Mouse (Mus musculus) cerebellum, postnatal 10 days (tissue): ENCODE data around the gene Aspdh.

Experiments used
- DNase-seq, 2 experiments: peaks; one replicate each; pipeline ENCODE4 v3.0.0; 2021; ENCODE audit warnings: mixed read lengths in 2 of 2

The Aspdh gene

GRCm38 (mm10) chr7:44472558-44472885 is 7.3 kb downstream of the Aspdh start:
- DNase-seq: no peak

- no peak for DNase-seq
These were observed 7.9 kb downstream of the Aspdh start for GRCm38 (mm10) chr7:44472961-44473646.

GRCm38 (mm10) chr7:44474419-44474818 is 9.2 kb downstream of the Aspdh start:
- DNase-seq: peak in 1 of 2 experiments; percentile 73

- peak in 1 of 2 experiments; percentile 16 for DNase-seq
These were observed 9.9 kb downstream of the Aspdh start for GRCm38 (mm10) chr7:44475046-44475614.

GRCm38 (mm10) chr7:44482836-44483435 is 17.7 kb downstream of the Aspdh start:
- no peak for DNase-seq

GRCm38 (mm10) chr7:44484109-44484508 is 18.9 kb downstream of the Aspdh start:
- no peak for DNase-seq

- peak; percentile 91 to 94 for DNase-seq
These were observed 19.8 kb downstream of the Aspdh start for GRCm38 (mm10) chr7:44484841-44485571.

- DNase-seq: peak; percentile 4 to 14
These were observed 20.5 kb downstream of the Aspdh start for GRCm38 (mm10) chr7:44485572-44486195.

- peak; percentile 9 to 12 for DNase-seq
These were observed 21.9 kb downstream of the Aspdh start for GRCm38 (mm10) chr7:44486927-44487575.

GRCm38 (mm10) chr7:44487936-44488335 is 22.7 kb downstream of the Aspdh start:
- DNase-seq: peak in 1 of 2 experiments; percentile 4

GRCm38 (mm10) chr7:44488545-44488944 is 23.4 kb downstream of the Aspdh start:
- peak; percentile 21 to 37 for DNase-seq

GRCm38 (mm10) chr7:44490281-44490680 is 25.1 kb downstream of the Aspdh start:
- peak; percentile 21 to 34 for DNase-seq

- DNase-seq: peak in 1 of 2 experiments; percentile 11
These were observed 26.2 kb downstream of the Aspdh start for GRCm38 (mm10) chr7:44491391-44491790.

- peak; percentile 3 to 5 for DNase-seq
These were observed 27.1 kb downstream of the Aspdh start for GRCm38 (mm10) chr7:44492166-44492826.

- peak in 1 of 2 experiments; percentile 11 for DNase-seq
These were observed 29.5 kb downstream of the Aspdh start for GRCm38 (mm10) chr7:44494681-44495080.

- DNase-seq: peak in 1 of 2 experiments; percentile 47
These were observed 29.9 kb downstream of the Aspdh start for GRCm38 (mm10) chr7:44495086-44495485.

GRCm38 (mm10) chr7:44495992-44496770 is 31.0 kb downstream of the Aspdh start, which contains the start of the genes Emc10 and Fam71e1:
Gene Emc10 (minus strand): TSS chr7:44496529.
Gene Fam71e1 (plus strand): TSS chr7:44496581.
- peak; percentile 99 for DNase-seq

- no peak for DNase-seq
These were observed 31.5 kb downstream of the Aspdh start for GRCm38 (mm10) chr7:44496771-44497109.

- DNase-seq: peak; percentile 36 to 38
These were observed 32.3 kb downstream of the Aspdh start for GRCm38 (mm10) chr7:44497361-44498055.

- peak in 1 of 2 experiments; percentile 7 for DNase-seq
These were observed 33.7 kb downstream of the Aspdh start for GRCm38 (mm10) chr7:44498922-44499321.
